Comparison of ENCODE assay signal across 37 mouse cellular contexts in the genomic region with DNA sequence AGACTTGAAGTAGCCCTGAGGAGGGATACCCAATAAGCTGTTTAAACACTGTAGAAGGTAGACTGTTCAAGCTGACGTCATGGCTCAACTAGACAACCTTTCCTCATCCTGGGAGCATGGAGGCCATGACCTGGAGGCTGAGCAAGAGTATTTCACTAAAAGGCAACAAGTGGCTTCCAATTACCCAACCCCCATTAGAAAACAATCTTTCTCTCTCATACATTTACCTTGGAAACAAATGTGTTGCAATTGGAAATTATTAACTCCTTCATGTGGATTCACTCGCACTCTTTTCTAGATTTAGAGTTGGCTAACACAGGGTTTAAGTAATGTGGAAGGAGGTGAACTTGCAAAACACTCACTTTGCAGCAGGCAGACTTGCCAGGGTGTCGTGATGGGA. TPM values are rescaled to one million over a fixed set of nuclear protein-coding genes. Genes with fewer than 3 reads are reported as not detected.
"Had no signal": no experiment of that assay in that cellular context is flagged by ENCODE, and none has a peak within 500 bp of the region (broad histone marks: within the 10 kb centered on the region; RNA-seq: fewer than 3 reads in every experiment).

No protein-coding gene starts in this region.

- ATAC-seq: forebrain, embryonic 13.5 days; forebrain, embryonic 14.5 days; forebrain, embryonic 15.5 days; forebrain, embryonic 16.5 days; forebrain, postnatal 0 days had no signal

- H3K9me3 ChIP-seq: embryonic facial prominence, embryonic 10.5 days; embryonic facial prominence, embryonic 12.5 days; embryonic facial prominence, embryonic 13.5 days; embryonic facial prominence, embryonic 15.5 days; forebrain, embryonic 10.5 days; forebrain, embryonic 12.5 days; forebrain, embryonic 13.5 days; forebrain, embryonic 15.5 days had no signal

- H3K9ac ChIP-seq: embryonic facial prominence, embryonic 12.5 days; embryonic facial prominence, embryonic 13.5 days; embryonic facial prominence, embryonic 15.5 days; forebrain, embryonic 12.5 days; forebrain, embryonic 13.5 days; forebrain, embryonic 15.5 days; forebrain, postnatal 0 days had no signal

- H3K27ac ChIP-seq: embryonic facial prominence, embryonic 10.5 days; embryonic facial prominence, embryonic 12.5 days; embryonic facial prominence, embryonic 13.5 days; embryonic facial prominence, embryonic 15.5 days; forebrain, embryonic 10.5 days; forebrain, embryonic 12.5 days; forebrain, embryonic 13.5 days; forebrain, embryonic 15.5 days; gastrocnemius, adult 2 months; heart, adult 2 months had no signal

- H3K4me2 ChIP-seq: embryonic facial prominence, embryonic 12.5 days; embryonic facial prominence, embryonic 13.5 days; embryonic facial prominence, embryonic 15.5 days; forebrain, embryonic 12.5 days; forebrain, embryonic 13.5 days; forebrain, embryonic 15.5 days had no signal

- H3K36me3 ChIP-seq: embryonic facial prominence, embryonic 10.5 days; embryonic facial prominence, embryonic 12.5 days; embryonic facial prominence, embryonic 13.5 days; embryonic facial prominence, embryonic 15.5 days; forebrain, embryonic 10.5 days; forebrain, embryonic 12.5 days; forebrain, embryonic 15.5 days had no signal

- H3K4me3 ChIP-seq: embryonic facial prominence, embryonic 10.5 days; embryonic facial prominence, embryonic 12.5 days; embryonic facial prominence, embryonic 13.5 days; embryonic facial prominence, embryonic 15.5 days; erythroblast, embryonic 14.5 days; forebrain, embryonic 10.5 days; forebrain, embryonic 12.5 days; forebrain, embryonic 13.5 days; forebrain, embryonic 15.5 days; gastrocnemius, adult 2 months; heart, adult 2 months had no signal

- DNase-seq: cerebellum, adult 18-20 months; cerebellum, adult 2 months; cerebellum, adult 8-10 months; cerebellum, adult 9-10 months; cerebellum, adult 9-11 months; cerebellum, postnatal 10 days; cerebellum, postnatal 14 days; cerebellum, postnatal 25 days; embryo, embryonic 11 days; forebrain, postnatal 0 days; gastrocnemius, adult 2 months; gastrocnemius, postnatal 10 days; gastrocnemius, postnatal 14 days; gastrocnemius, postnatal 25 days; gastrocnemius, postnatal 36 days; heart, adult 11 months; heart, adult 18-20 months; heart, adult 2 months had no signal

RNA-seq across cellular contexts. Expression of a gene that starts 4.4 kb away (rescaled TPM):
- total RNA-seq: common myeloid progenitor, adult 5-6 weeks; gastrocnemius, adult 18-20 months; gastrocnemius, adult 2 months; gastrocnemius, adult 8-10 months; gastrocnemius, postnatal 14 days; gastrocnemius, postnatal 25 days; gastrocnemius, postnatal 36 days; gastrocnemius, postnatal 4 days; granulocyte monocyte progenitor cell, adult 5-6 weeks; heart, adult 18-20 months; heart, adult 2 months; heart, adult 8-10 months had no signal
- polyA plus RNA-seq: erythroblast, embryonic 14.5 days; heart, adult 2 months had no signal

RNA-seq across cellular contexts. Expression of a gene that starts 37.1 kb away (rescaled TPM):
- total RNA-seq: common myeloid progenitor, adult 5-6 weeks; gastrocnemius, adult 18-20 months; gastrocnemius, adult 2 months; gastrocnemius, adult 8-10 months; gastrocnemius, postnatal 10 days; gastrocnemius, postnatal 14 days; gastrocnemius, postnatal 25 days; gastrocnemius, postnatal 36 days; gastrocnemius, postnatal 4 days; granulocyte monocyte progenitor cell, adult 5-6 weeks; heart, adult 18-20 months; heart, adult 2 months; heart, adult 8-10 months had no signal
- polyA plus RNA-seq: cerebellum, adult 2 months; embryonic facial prominence, embryonic 11.5 days; erythroblast, embryonic 14.5 days; forebrain, embryonic 10.5 days; forebrain, embryonic 11.5 days; forebrain, embryonic 13.5 days; forebrain, embryonic 14.5 days; forebrain, embryonic 15.5 days; heart, adult 2 months had no signal
